Mouse (Mus musculus) midbrain, postnatal 0 days (tissue): Measurements from ENCODE around the gene Sh3bp5. TPM values are rescaled to one million over a fixed set of nuclear protein-coding genes. Genes with fewer than 3 reads are reported as not detected.

Experiments used
- ATAC-seq: fragments of 200-750 bp; cut with Nextera tagmentation; 2 replicates; pipeline ENCODE4 v1.8.0; 2017; ENCODE audit warnings: moderate number of reproducible peaks, mild to moderate bottlenecking, moderate TSS enrichment, moderate library complexity; ENCODE audit not compliant: low FRiP score
- DNase-seq: peaks from one replicate; pipeline ENCODE4 v3.0.0-alpha.2; 2015; ENCODE audit warnings: low spot score
- H3K27ac ChIP-seq: fragments of 300-500 bp; sonication (generic); 2 replicates; pipeline ENCODE4 v1.5.1; 2014; ENCODE audit warnings: low read depth, mild to moderate bottlenecking, low read length, mixed read lengths
- H3K27me3 ChIP-seq: fragments of 300-500 bp; sonication (generic); 2 replicates; pipeline ENCODE4 v1.6.1; 2014; ENCODE audit warnings: low read length, control low read depth, mixed read lengths; ENCODE audit not compliant: insufficient read depth
- H3K36me3 ChIP-seq: fragments of 300-500 bp; sonication (generic); 2 replicates; pipeline ENCODE4 v1.6.1; 2014; ENCODE audit warnings: low read length, control low read depth, mixed read lengths; ENCODE audit not compliant: insufficient read depth
- H3K4me1 ChIP-seq: fragments of 300-500 bp; sonication (generic); 2 replicates; pipeline ENCODE4 v1.6.1; 2014; ENCODE audit warnings: mild to moderate bottlenecking, control low read depth, antibody characterized with exemption, low read length, mixed read lengths; ENCODE audit not compliant: insufficient read depth
- H3K4me2 ChIP-seq: fragments of 300-500 bp; sonication (generic); 2 replicates; pipeline ENCODE4 v1.6.1; 2014; ENCODE audit warnings: low read depth, mild to moderate bottlenecking, low read length, mixed read lengths; ENCODE audit not compliant: poor library complexity, severe bottlenecking
- H3K4me3 ChIP-seq: fragments of 300-500 bp; sonication (generic); 2 replicates; pipeline ENCODE4 v1.5.1; 2014; ENCODE audit warnings: low read depth, mild to moderate bottlenecking, low read length, moderate library complexity
- H3K9ac ChIP-seq: fragments of 300-500 bp; sonication (generic); replicated peaks from 2 replicates; pipeline ENCODE4 v1.6.1; 2014; ENCODE audit warnings: mild to moderate bottlenecking, low read length, moderate library complexity, mixed read lengths; ENCODE audit not compliant: poor library complexity, severe bottlenecking
- H3K9me3 ChIP-seq: fragments of 300-500 bp; sonication (generic); 2 replicates; pipeline ENCODE4 v1.6.1; 2016; ENCODE audit warnings: low read length, control low read depth
- CTCF ChIP-seq: IDR thresholded peaks from 2 replicates; pipeline ENCODE4 v1.5.1; 2016; ENCODE audit warnings: antibody characterized with exemption, mild to moderate bottlenecking
- WGBS: fragments of 180-500 bp; shearing (Covaris S2); extraction: QIAGEN DNeasy Blood & Tissue Kit; methylation state at CpG from one replicate; pipeline ENCODE4 v1.1.7; 2014; 5-methylcytosine and 5-hydroxymethylcytosine counted together
- polyA plus RNA-seq: library from polyadenylated mRNA; unstranded; fragments of >200 nt; fragmentation: Nextera tagmentation; extraction: Ambion mirVana; gene quantifications from 2 replicates; pipeline ENCODE4 v1.2.1, GENCODE M21; 2015
- total RNA-seq: library from RNA; depleted of rRNA; stranded (reverse); fragments of >200 nt; gene quantifications from 2 replicates; pipeline ENCODE4 v1.2.3, GENCODE M21; 2014

Sh3bp5 gene
- total and polyA plus RNA-seq, 2 experiments from 2014 or later = 61.7 to 165 TPM

DNA sequence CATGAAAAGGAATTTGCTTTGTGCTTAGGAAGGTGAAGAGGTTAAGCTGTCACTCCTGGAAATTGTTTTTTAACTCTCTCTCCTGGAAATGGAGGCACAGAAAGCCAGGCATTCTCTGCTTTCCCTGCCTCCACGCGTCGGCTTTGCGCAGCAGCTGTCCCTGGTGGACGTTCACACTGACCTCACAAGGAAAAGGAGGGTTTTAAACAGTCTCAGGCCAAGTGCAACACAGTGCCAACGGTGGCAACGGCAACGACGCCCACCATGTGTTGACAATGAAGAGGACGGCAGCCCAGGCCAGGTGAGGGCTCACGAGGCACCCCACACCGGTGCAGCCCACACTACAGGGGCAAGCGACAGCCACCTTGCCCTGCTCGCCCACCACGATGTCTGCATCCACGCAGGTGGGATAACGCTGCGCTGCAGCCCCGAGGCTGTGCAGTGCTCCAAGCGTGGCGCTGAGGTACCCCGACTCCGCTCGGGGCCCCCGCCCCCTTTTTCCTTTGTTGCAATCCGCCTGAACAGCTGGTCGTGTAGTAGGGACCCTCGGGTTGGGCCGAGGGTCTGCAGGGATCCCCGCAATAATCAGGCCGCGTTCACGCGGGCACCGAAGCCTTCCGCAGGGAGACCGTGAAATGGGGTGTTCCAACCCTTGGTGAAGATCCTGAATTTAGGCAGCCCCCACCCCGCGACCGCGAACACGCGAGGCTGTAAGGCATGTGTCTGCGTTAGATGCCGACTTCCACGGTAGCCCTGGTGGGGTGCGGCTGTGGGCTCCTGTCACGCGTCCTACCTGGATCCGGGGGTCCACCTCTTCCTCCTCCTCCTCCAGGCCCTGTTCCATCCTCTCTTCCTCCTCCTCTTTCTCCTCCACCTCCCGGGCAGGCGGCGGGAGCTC is 611 bp downstream of the Sh3bp5 start:
- Histone ChIP-seq H3K36me3 (no peaks in the 10 kb centered on the region), H3K27me3 (no peaks in the 10 kb centered on the region), H3K9me3 (no peaks in the 10 kb centered on the region), H3K4me3 (peak overlapping the region; percentile 86), H3K9ac (peak overlapping the region; percentile 97), H3K4me1 (peaks cover 12% of the 10 kb centered on the region), H3K27ac (peak overlapping the region; percentile 95), H3K4me2 (peak overlapping the region; percentile 78)
- peak; percentile 66 for DNase-seq
- under 1% methylated on average over 47 of the region's 53 CpGs for WGBS
- peak; percentile 75 for ATAC-seq
- peak; percentile 52 for TF ChIP-seq CTCF

DNA sequence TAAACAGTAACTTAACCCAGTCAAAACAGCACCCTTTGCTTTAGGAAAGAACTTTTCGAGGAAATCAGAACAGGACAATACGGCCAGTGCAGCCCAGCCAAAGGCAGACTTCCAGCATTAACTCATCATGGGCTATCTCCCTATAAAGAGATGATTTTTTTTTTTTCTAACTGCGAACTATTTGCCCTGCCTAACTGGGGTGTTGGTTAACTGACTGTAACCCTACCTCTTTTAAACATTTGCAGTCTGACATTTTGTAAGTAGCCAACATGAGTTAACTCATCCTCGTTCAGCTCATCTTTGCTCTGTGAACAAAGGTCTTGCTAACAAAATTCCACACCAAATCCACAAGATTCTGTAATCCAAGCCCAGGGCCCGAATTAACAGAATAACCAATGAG is 1.5 kb downstream of the Sh3bp5 start:
- DNase-seq (no peak), ATAC-seq (no peak)
- H3K9me3 ChIP-seq = no peaks in the 10 kb centered on the region
- peak overlapping the region; percentile 97; the same call in 1 of the 2 replicates for H3K9ac ChIP-seq
- WGBS = 38% methylated on average over 5 of the region's 5 CpGs
- peaks cover 12% of the 10 kb centered on the region for H3K4me1 ChIP-seq
- peak overlapping the region; percentile 86 for H3K4me3 ChIP-seq
- TF ChIP-seq CTCF = no peak
- peak overlapping the region; percentile 78 for H3K4me2 ChIP-seq
- no peaks in the 10 kb centered on the region for H3K27me3 ChIP-seq
- H3K27ac ChIP-seq = peak overlapping the region; percentile 95
- no peaks in the 10 kb centered on the region for H3K36me3 ChIP-seq

DNA sequence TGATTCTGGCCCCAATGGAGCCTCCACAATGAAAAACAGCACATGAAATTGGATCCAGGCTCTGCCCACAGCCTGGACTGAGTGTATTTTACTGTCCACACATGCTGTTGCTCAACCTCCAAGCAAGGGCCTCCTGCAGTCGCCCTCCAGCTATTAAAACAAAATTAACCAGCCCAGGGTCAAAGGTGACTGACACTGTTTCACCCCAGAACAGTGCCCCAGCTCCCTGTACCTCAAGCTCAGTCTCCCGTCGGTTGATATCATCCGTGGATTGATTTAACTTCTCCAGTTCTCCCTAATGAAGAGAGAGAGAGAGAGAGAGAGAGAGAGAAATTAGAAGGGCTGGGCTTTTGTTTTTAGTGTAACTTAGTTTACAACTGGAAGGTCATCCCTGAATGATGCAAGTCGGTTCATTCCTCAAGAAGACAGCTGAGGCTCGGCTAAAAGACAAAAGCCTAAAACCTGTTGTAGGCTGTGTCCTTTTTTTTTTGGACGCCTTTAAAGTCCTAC is 2.0 kb downstream of the Sh3bp5 start:
- peak overlapping the region; percentile 78 for H3K4me2 ChIP-seq
- ATAC-seq = no peak
- no peaks in the 10 kb centered on the region for H3K27me3 ChIP-seq
- H3K9me3 ChIP-seq = no peaks in the 10 kb centered on the region
- H3K9ac ChIP-seq = peak overlapping the region; percentile 97; the same call in 1 of the 2 replicates
- peak overlapping the region; percentile 86; the same call in 1 of the 2 replicates for H3K4me3 ChIP-seq
- H3K4me1 ChIP-seq = peaks cover 12% of the 10 kb centered on the region
- no peak for TF ChIP-seq CTCF
- 36% methylated on average over 7 of the region's 7 CpGs for WGBS
- DNase-seq = no peak
- H3K36me3 ChIP-seq = no peaks in the 10 kb centered on the region
- H3K27ac ChIP-seq = no peak overlapping the region

DNA sequence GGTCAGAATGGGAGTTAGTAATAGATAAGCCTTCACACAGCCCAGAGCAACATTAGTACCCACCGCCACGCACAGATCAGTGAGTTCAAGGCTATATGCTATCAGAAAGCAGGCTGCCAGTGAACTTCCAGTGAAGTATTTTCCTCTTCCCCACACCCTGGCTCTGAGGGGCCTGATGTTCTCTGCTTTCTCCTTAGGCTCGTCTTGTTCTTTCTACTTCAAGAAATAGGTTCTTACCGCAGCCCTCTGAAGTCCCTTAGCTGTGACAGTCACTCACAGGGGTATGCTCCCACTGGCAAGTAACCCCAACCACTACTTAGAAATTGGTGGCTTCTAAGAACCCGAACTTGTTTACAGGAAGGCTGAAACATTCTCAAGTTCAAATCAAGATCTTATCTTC is 2.8 kb downstream of the Sh3bp5 start:
- DNase-seq (no peak), ATAC-seq (no peak)
- Histone ChIP-seq H3K9ac (no peak overlapping the region), H3K27ac (no peak overlapping the region), H3K9me3 (no peaks in the 10 kb centered on the region), H3K36me3 (peaks cover 5% of the 10 kb centered on the region), H3K4me3 (no peak overlapping the region), H3K4me2 (peak overlapping the region; percentile 78; the same call in 1 of the 2 replicates), H3K27me3 (no peaks in the 10 kb centered on the region), H3K4me1 (peaks cover 12% of the 10 kb centered on the region)
- WGBS = 76% methylated on average over 5 of the region's 5 CpGs
- TF ChIP-seq CTCF = no peak

DNA sequence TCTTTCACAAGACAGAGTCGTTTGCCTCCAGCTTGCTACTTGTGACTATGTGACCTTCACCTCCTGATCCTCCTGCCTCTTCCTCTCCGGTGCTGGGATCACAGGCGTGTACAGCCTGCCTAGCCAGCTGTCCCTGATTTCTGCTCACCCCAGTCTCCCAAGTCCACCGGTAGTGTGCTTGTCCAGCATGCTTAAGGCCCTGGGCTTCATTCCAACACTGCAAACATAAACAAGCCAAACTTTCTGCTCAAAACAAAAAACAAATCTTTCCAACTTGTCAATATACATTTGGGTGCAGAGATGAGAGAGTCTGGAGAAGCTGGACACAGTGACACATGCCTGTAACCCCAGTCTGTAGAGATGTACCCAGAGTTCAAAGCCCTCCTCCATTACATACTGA is 3.5 kb downstream of the Sh3bp5 start:
- Histone ChIP-seq H3K9ac (no peak overlapping the region), H3K4me2 (no peak overlapping the region), H3K4me1 (peaks cover 12% of the 10 kb centered on the region), H3K4me3 (no peak overlapping the region), H3K9me3 (no peaks in the 10 kb centered on the region), H3K36me3 (peaks cover 9% of the 10 kb centered on the region), H3K27me3 (no peaks in the 10 kb centered on the region), H3K27ac (no peak overlapping the region)
- TF ChIP-seq CTCF = no peak
- no peak for ATAC-seq
- no peak for DNase-seq
- WGBS = 52% methylated on average over 4 of the region's 4 CpGs

DNA sequence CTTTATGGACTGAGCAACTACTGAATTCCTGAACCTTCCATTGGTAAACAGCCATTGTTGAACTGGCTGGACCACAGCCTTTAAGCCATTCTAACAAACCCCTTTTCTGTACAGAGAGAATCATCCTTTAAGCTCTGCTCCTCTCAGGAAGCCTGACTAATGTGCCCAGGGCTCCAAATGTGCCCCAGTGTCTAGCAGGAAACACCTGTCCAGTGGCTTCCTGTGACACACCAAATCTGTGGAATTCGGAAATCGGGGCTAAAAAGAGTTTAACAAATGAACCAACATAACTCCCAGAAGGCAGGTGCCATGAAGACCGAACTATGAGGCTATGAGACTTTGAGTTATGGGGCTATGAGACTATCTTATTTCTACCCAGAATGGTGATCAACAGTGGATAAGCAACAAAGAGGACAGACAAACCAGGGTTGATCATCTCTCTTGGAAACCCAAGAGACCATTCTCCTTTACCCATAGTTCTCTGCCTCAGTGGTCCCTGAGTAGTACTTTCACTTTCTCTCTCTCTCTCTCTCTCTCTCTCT is 4.0 kb downstream of the Sh3bp5 start:
- no peak overlapping the region for H3K4me3 ChIP-seq
- TF ChIP-seq CTCF = no peak
- ATAC-seq (no peak), DNase-seq (no peak)
- no peaks in the 10 kb centered on the region for H3K9me3 ChIP-seq
- H3K4me1 ChIP-seq = peaks cover 12% of the 10 kb centered on the region
- no peaks in the 10 kb centered on the region for H3K27me3 ChIP-seq
- no peak overlapping the region for H3K9ac ChIP-seq
- no peak overlapping the region for H3K27ac ChIP-seq
- H3K36me3 ChIP-seq = peaks cover 9% of the 10 kb centered on the region
- no peak overlapping the region for H3K4me2 ChIP-seq
- 94% methylated on average over 3 of the region's 3 CpGs for WGBS
